Mouse (Mus musculus) left cerebral cortex, postnatal 10 days (tissue): ENCODE data around the gene 2510039O18Rik. TPM values are rescaled to one million over a fixed set of nuclear protein-coding genes. Genes with fewer than 3 reads are reported as not detected.

Experiments used
- DNase-seq, 2 experiments: peaks; one replicate each; pipeline ENCODE4 v3.0.0; 2021 to 2022; ENCODE audit warnings: low spot score in 2 of 2, mixed read lengths in 1 of 2; ENCODE audit errors: extremely low spot score in 1 of 2
- intact Hi-C: fragments of 180-260 bp; cut with DNase I; formaldehyde crosslinking; loops from one replicate; pipeline ENCODE4 v1.15.1; 2025
- total RNA-seq, 2 experiments: library from RNA; stranded (reverse); gene quantifications; 2 replicates each; pipeline ENCODE4 v1.2.3; 2021

The 2510039O18Rik gene
- total RNA-seq, 2 experiments from 2014 or later = 26.8 to 28.4 TPM

- intact Hi-C loops = no loop called here
- no peak for DNase-seq
Measured at GRCm38 (mm10) chr4:147969337-147969736, 28.6 kb downstream of the 2510039O18Rik start.

DNA sequence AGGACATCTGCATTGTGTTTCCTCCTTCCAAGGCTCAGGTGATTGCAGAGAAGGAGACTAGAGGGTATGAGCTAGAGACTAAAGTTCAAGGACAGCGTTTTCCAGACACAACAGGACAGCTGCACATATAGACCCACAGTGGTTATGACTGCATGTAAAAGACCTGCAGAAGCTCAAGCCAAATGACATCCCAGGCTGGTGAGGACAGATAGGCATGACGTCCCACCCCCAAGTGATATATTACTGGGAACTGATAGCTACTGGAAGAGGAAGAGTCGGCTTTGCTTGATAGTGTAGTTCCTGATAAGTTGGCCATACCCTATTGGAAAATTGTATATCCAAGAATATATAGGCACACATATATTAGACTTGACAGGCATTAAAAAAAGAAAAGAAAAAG lies 35.5 kb downstream of the 2510039O18Rik start:
- intact Hi-C loops = no loop called here
- no peak for DNase-seq

- intact Hi-C loops = no loop called here
- no peak for DNase-seq
Measured at GRCm38 (mm10) chr4:147977726-147978125, 37.0 kb downstream of the 2510039O18Rik start.

- intact Hi-C loops = no loop called here
- DNase-seq = no peak
Measured at GRCm38 (mm10) chr4:147978391-147978790, 37.7 kb downstream of the 2510039O18Rik start.

- intact Hi-C loops = no loop called here
- no peak for DNase-seq
Measured at GRCm38 (mm10) chr4:147979441-147979860, 38.8 kb downstream of the 2510039O18Rik start.

GRCm38 (mm10) chr4:147985205-147986132 lies 44.8 kb downstream of the 2510039O18Rik start, which contains the start of gene Nppb:
Gene Nppb (plus strand): TSS chr4:147985788.
- intact Hi-C loops = no loop called here

GRCm38 (mm10) chr4:147993571-147994095 lies 52.9 kb downstream of the 2510039O18Rik start:
- DNase-seq = no peak
- intact Hi-C loops = no loop called here

More at GRCm38 (mm10) chr4:147985205-147986132, 44.8 kb downstream of the 2510039O18Rik start, which contains the start of gene Nppb:
- DNase-seq = peak in 1 of 2 experiments; percentile 42

DNA sequence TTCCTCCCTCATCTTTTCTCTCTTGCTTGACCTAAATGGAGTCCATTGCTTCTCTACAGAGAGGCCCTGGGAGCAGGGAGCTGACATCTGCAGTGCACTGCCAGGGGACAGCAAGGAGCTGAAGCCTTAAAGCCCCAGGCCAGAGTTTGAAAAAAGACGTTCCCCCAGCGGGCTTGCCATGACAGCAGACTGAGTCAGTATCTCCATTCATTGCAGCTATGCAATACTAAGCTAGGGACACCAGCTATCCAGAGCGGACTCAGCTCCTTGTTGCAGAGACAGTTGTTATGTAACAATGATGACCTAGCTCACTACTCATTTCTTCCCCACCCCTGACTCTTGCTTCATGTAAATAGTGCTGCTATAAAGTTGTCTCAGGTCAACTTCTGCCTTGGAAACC lies 54.6 kb downstream of the 2510039O18Rik start:
- intact Hi-C loops = no loop called here
- DNase-seq = no peak

Other genes with a start within 250 kb of the 2510039O18Rik start
- gene Zfp534, start 238.3 kb upstream of the 2510039O18Rik start, total RNA-seq = not detected
- gene Zfp984, start 131.1 kb upstream of the 2510039O18Rik start, total RNA-seq = 1 to 10 TPM; 3.1 to 4.1 TPM
- 10 to 100 TPM; 14.5 to 18.1 TPM for gene Zfp933, start 92.5 kb upstream of the 2510039O18Rik start, total RNA-seq
- gene Miip, start 72.1 kb upstream of the 2510039O18Rik start, total RNA-seq = 10 to 100 TPM; 17.9 to 22.3 TPM
- 1 to 10 TPM; 6.5 to 7.2 TPM for gene Fv1, start 71.9 kb upstream of the 2510039O18Rik start, total RNA-seq
- gene Mfn2, start 36.2 kb upstream of the 2510039O18Rik start, total RNA-seq = 100 to 1,000 TPM; 173 to 182 TPM
- 10 to 100 TPM; 17.2 to 17.7 TPM for gene Plod1, start 4.1 kb upstream of the 2510039O18Rik start, total RNA-seq
- not detected for gene Nppb, start 44.9 kb downstream of the 2510039O18Rik start, total RNA-seq
- gene Nppa, start 59.8 kb downstream of the 2510039O18Rik start, total RNA-seq = 1 to 10 TPM in 1 of 2 experiments, under 1 TPM in 1; 0.97 to 1.6 TPM
- gene Clcn6, start 97.9 kb downstream of the 2510039O18Rik start, total RNA-seq = 10 to 100 TPM; 66.8 to 69.0 TPM
- gene Mthfr, start 98.2 kb downstream of the 2510039O18Rik start, total RNA-seq = 10 to 100 TPM; 21.7 to 22.6 TPM
- gene Agtrap, start 147.1 kb downstream of the 2510039O18Rik start, total RNA-seq = 1 to 10 TPM; 3.6 to 4.3 TPM
- 10 to 100 TPM; 14.6 to 15.7 TPM for gene Mad2l2, start 189.5 kb downstream of the 2510039O18Rik start, total RNA-seq
- gene Draxin, start 189.8 kb downstream of the 2510039O18Rik start, total RNA-seq = 1 to 10 TPM; 2.7 to 3.1 TPM
- gene Fbxo6, start 211.2 kb downstream of the 2510039O18Rik start, total RNA-seq = 10 to 100 TPM; 23.5 to 28.1 TPM
- 10 to 100 TPM; 87.6 to 89.9 TPM for gene Fbxo44, start 219.6 kb downstream of the 2510039O18Rik start, total RNA-seq
- 10 to 100 TPM; 26.8 to 33.0 TPM for gene Fbxo2, start 219.7 kb downstream of the 2510039O18Rik start, total RNA-seq